Mouse (Mus musculus): ENCODE measurements around the gene Gna11. TPM values are rescaled to one million over a fixed set of nuclear protein-coding genes. Genes with fewer than 3 reads are reported as not detected.

Gene Gna11
- polyA plus RNA-seq, 1 experiment from 2014 or later, result 57.4 TPM

- Histone ChIP-seq H3K9me3 (ENCODE audit: control insufficient read depth, low read length) (no peaks in the 10 kb centered on the region), H3K9ac (ENCODE audit: low read length) (0 out of 2 replicates have a peak overlapping the region, but pooled peaks have one; percentile 8), H3K36me3 (ENCODE audit: control insufficient read depth, insufficient read depth, low read length) (0 out of 2 replicates have a peak, but pooled peaks cover 8% of the 10 kb centered on the region), H3K4me1 (ENCODE audit: control insufficient read depth in 2 of 2, insufficient read depth in 2 of 2, low read length in 2 of 2) (peaks cover 21 to 25% of the 10 kb centered on the region in 2 experiments), H3K27me3 (ENCODE audit: control insufficient read depth, insufficient read depth, low read length) (no peaks in the 10 kb centered on the region), H3K4me2 (ENCODE audit: low read length) (no peak overlapping the region), H3K4me3 (ENCODE audit: control insufficient read depth in 1 of 2, insufficient read depth in 1 of 2, low read depth in 1 of 2, low read length in 2 of 2) (no peak overlapping the region), H3K27ac (replicated peaks in 1 of 2; ENCODE audit: control insufficient read depth in 1 of 2, insufficient read depth in 1 of 2, low read depth in 2 of 2, low read length in 2 of 2) (no peak overlapping the region)
- WGBS, result 58% methylated on average over 3 of the region's 3 CpGs
- no peak for ATAC-seq (ENCODE audit: insufficient number of reproducible peaks, insufficient read depth, low FRiP score, low read depth)
Observed at GRCm38 (mm10) chr10:81538321-81539048, 6.5 kb downstream of the Gna11 start.

GRCm38 (mm10) chr10:81537429-81537828 lies 7.6 kb downstream of the Gna11 start:
- H3K36me3 ChIP-seq (ENCODE audit: control insufficient read depth, insufficient read depth, low read length), result peaks cover 17% of the 10 kb centered on the region
- WGBS, result 92% methylated on average over 2 of the region's 2 CpGs
- no peaks in the 10 kb centered on the region for H3K27me3 ChIP-seq (ENCODE audit: control insufficient read depth, insufficient read depth, low read length)
- peaks cover 17 to 21% of the 10 kb centered on the region in 2 experiments for H3K4me1 ChIP-seq (ENCODE audit: control insufficient read depth in 2 of 2, insufficient read depth in 2 of 2, low read length in 2 of 2)
- H3K27ac ChIP-seq (replicated peaks in 1 of 2; ENCODE audit: control insufficient read depth in 1 of 2, insufficient read depth in 1 of 2, low read depth in 2 of 2, low read length in 2 of 2), result no peak overlapping the region
- H3K4me2 ChIP-seq (ENCODE audit: low read length), result no peak overlapping the region
- ATAC-seq (ENCODE audit: insufficient number of reproducible peaks, insufficient read depth, low FRiP score, low read depth), result no peak
- H3K9ac ChIP-seq (ENCODE audit: low read length), result no peak overlapping the region
- no peaks in the 10 kb centered on the region for H3K9me3 ChIP-seq (ENCODE audit: control insufficient read depth, low read length)
- H3K4me3 ChIP-seq (ENCODE audit: control insufficient read depth in 1 of 2, insufficient read depth in 1 of 2, low read depth in 1 of 2, low read length in 2 of 2), result no peak overlapping the region

- Histone ChIP-seq H3K36me3 (ENCODE audit: control insufficient read depth, insufficient read depth, low read length) (peaks cover 22% of the 10 kb centered on the region), H3K27me3 (ENCODE audit: control insufficient read depth, insufficient read depth, low read length) (no peaks in the 10 kb centered on the region), H3K4me3 (ENCODE audit: control insufficient read depth in 1 of 2, insufficient read depth in 1 of 2, low read depth in 1 of 2, low read length in 2 of 2) (no peak overlapping the region), H3K4me2 (ENCODE audit: low read length) (no peak overlapping the region), H3K4me1 (ENCODE audit: control insufficient read depth in 2 of 2, insufficient read depth in 2 of 2, low read length in 2 of 2) (peaks cover 12 to 14% of the 10 kb centered on the region in 2 experiments), H3K9me3 (ENCODE audit: control insufficient read depth, low read length) (no peaks in the 10 kb centered on the region), H3K9ac (ENCODE audit: low read length) (no peak overlapping the region), H3K27ac (replicated peaks in 1 of 2; ENCODE audit: control insufficient read depth in 1 of 2, insufficient read depth in 1 of 2, low read depth in 2 of 2, low read length in 2 of 2) (no peak overlapping the region)
- ATAC-seq (ENCODE audit: insufficient number of reproducible peaks, insufficient read depth, low FRiP score, low read depth), result no peak
- 78% methylated on average over 6 of the region's 6 CpGs for WGBS
Observed at GRCm38 (mm10) chr10:81536734-81537133, 8.3 kb downstream of the Gna11 start.

DNA sequence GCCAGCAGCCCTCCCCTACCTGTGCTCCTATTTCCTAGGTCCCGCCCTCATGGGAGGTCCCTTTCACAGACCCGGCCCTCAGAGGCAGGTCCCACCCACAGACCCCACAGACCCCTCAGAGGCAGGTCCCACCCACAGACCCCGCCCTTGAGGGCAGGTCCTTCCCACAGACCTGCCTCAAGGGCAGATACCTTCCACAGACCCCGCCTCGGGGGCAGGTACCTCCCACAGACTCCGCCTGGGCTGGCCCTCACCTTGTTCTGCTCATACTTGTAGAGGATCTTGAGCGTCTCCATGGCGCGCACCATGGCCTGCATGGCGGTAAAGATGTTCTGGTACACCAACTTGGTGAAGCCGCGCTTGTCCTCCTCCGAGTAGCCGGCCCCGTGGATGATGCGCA lies 10.2 kb downstream of the Gna11 start:
- WGBS, result 69% methylated on average over 16 of the region's 16 CpGs
- Histone ChIP-seq H3K27me3 (ENCODE audit: control insufficient read depth, insufficient read depth, low read length) (no peaks in the 10 kb centered on the region), H3K4me3 (ENCODE audit: control insufficient read depth in 1 of 2, insufficient read depth in 1 of 2, low read depth in 1 of 2, low read length in 2 of 2) (no peak overlapping the region), H3K9me3 (ENCODE audit: control insufficient read depth, low read length) (no peaks in the 10 kb centered on the region), H3K9ac (ENCODE audit: low read length) (no peak overlapping the region), H3K27ac (replicated peaks in 1 of 2; ENCODE audit: control insufficient read depth in 1 of 2, insufficient read depth in 1 of 2, low read depth in 2 of 2, low read length in 2 of 2) (no peak overlapping the region), H3K36me3 (ENCODE audit: control insufficient read depth, insufficient read depth, low read length) (peaks cover 40% of the 10 kb centered on the region), H3K4me1 (ENCODE audit: control insufficient read depth in 2 of 2, insufficient read depth in 2 of 2, low read length in 2 of 2) (peaks cover 9% of the 10 kb centered on the region in 2 experiments), H3K4me2 (ENCODE audit: low read length) (no peak overlapping the region)
- no peak for ATAC-seq (ENCODE audit: insufficient number of reproducible peaks, insufficient read depth, low FRiP score, low read depth)

DNA sequence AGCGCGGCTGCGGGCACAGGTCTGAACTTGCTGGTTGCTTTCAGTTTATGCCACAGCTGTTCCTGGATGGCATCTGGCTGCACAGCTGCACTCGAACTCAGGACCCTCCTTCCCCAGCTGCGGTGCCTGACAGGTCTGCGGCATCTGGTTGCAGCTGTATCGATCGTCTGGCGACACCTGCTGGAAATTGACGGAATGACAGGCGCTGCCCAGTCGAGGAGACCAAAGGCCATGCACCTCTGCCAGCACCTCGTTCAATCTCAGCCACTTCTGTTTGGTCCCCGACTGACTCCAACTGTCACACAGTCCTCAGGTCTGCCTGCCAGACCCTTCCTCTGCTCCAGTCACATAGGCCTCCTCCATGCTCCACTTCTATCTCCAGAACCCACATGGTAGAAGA lies 18.2 kb downstream of the Gna11 start:
- peaks cover 8 to 9% of the 10 kb centered on the region in 2 experiments; a peak in 2 of 4 replicates for H3K4me1 ChIP-seq (ENCODE audit: control insufficient read depth in 2 of 2, insufficient read depth in 2 of 2, low read length in 2 of 2)
- H3K27ac ChIP-seq (replicated peaks in 1 of 2; ENCODE audit: control insufficient read depth in 1 of 2, insufficient read depth in 1 of 2, low read depth in 2 of 2, low read length in 2 of 2), result no peak overlapping the region
- H3K4me3 ChIP-seq (ENCODE audit: control insufficient read depth in 1 of 2, insufficient read depth in 1 of 2, low read depth in 1 of 2, low read length in 2 of 2), result no peak overlapping the region
- no peaks in the 10 kb centered on the region for H3K9me3 ChIP-seq (ENCODE audit: control insufficient read depth, low read length)
- no peaks in the 10 kb centered on the region for H3K27me3 ChIP-seq (ENCODE audit: control insufficient read depth, insufficient read depth, low read length)
- peaks cover 30% of the 10 kb centered on the region for H3K36me3 ChIP-seq (ENCODE audit: control insufficient read depth, insufficient read depth, low read length)
- ATAC-seq (ENCODE audit: insufficient number of reproducible peaks, insufficient read depth, low FRiP score, low read depth), result no peak
- 14% methylated on average over 14 of the region's 14 CpGs for WGBS
- no peak overlapping the region for H3K9ac ChIP-seq (ENCODE audit: low read length)
- no peak overlapping the region for H3K4me2 ChIP-seq (ENCODE audit: low read length)

- Histone ChIP-seq H3K4me3 (ENCODE audit: control insufficient read depth in 1 of 2, insufficient read depth in 1 of 2, low read depth in 1 of 2, low read length in 2 of 2) (no peak overlapping the region), H3K9ac (ENCODE audit: low read length) (no peak overlapping the region), H3K4me2 (ENCODE audit: low read length) (no peak overlapping the region), H3K36me3 (ENCODE audit: control insufficient read depth, insufficient read depth, low read length) (peaks cover 15% of the 10 kb centered on the region), H3K9me3 (ENCODE audit: control insufficient read depth, low read length) (no peaks in the 10 kb centered on the region), H3K27ac (replicated peaks in 1 of 2; ENCODE audit: control insufficient read depth in 1 of 2, insufficient read depth in 1 of 2, low read depth in 2 of 2, low read length in 2 of 2) (no peak overlapping the region), H3K4me1 (ENCODE audit: control insufficient read depth in 2 of 2, insufficient read depth in 2 of 2, low read length in 2 of 2) (peaks cover 8 to 9% of the 10 kb centered on the region in 2 experiments; a peak in 2 of 4 replicates), H3K27me3 (ENCODE audit: control insufficient read depth, insufficient read depth, low read length) (no peaks in the 10 kb centered on the region)
- no peak for ATAC-seq (ENCODE audit: insufficient number of reproducible peaks, insufficient read depth, low FRiP score, low read depth)
- 44% methylated on average over 12 of the region's 13 CpGs for whole genome bisulfite sequencing
Observed at GRCm38 (mm10) chr10:81525017-81525694, 19.8 kb downstream of the Gna11 start.

- peak within 1 kb of the TSS; percentile 52; the same call in 1 of the 2 replicates for H3K9ac ChIP-seq (ENCODE audit: low read length)
- peak within 1 kb of the TSS; percentile 16 to 36; a peak in 1 of 4 replicates for H3K27ac ChIP-seq (replicated peaks in 1 of 2; ENCODE audit: control insufficient read depth in 1 of 2, insufficient read depth in 1 of 2, low read depth in 2 of 2, low read length in 2 of 2)
- peak; percentile 49 for ATAC-seq (ENCODE audit: insufficient number of reproducible peaks, insufficient read depth, low FRiP score, low read depth)
- H3K36me3 ChIP-seq (ENCODE audit: control insufficient read depth, insufficient read depth, low read length), result peaks cover 5% of the 10 kb centered on the region
- peak within 1 kb of the TSS; percentile 20 to 26; a peak in 2 of 4 replicates for H3K4me3 ChIP-seq (ENCODE audit: control insufficient read depth in 1 of 2, insufficient read depth in 1 of 2, low read depth in 1 of 2, low read length in 2 of 2)
- H3K4me1 ChIP-seq (ENCODE audit: control insufficient read depth in 2 of 2, insufficient read depth in 2 of 2, low read length in 2 of 2), result peaks cover 9 to 12% of the 10 kb centered on the region in 2 experiments; a peak in 2 of 4 replicates
- H3K9me3 ChIP-seq (ENCODE audit: control insufficient read depth, low read length), result no peaks in the 10 kb centered on the region
- peak within 1 kb of the TSS; percentile 52 for H3K4me2 ChIP-seq (ENCODE audit: low read length)
- no peaks in the 10 kb centered on the region for H3K27me3 ChIP-seq (ENCODE audit: control insufficient read depth, insufficient read depth, low read length)
- 8% methylated on average over 9 of the region's 9 CpGs for WGBS
Observed at GRCm38 (mm10) chr10:81524051-81524605, 20.9 kb downstream of the Gna11 start, which contains the start of gene Gna15. Gna15 (minus strand) TSS chr10:81524225.
